Mouse (Mus musculus) heart, postnatal 0 days (tissue): ENCODE measurements at regions not wholly inside any gene's neighbourhood (a gene's known extent, or its start where the extent isn't known, plus 50 kb on each side); places are given as distances from the start of the nearest gene placed in this dataset.

ENCODE experiments used
- ATAC-seq: fragments of 200-750 bp; cut with Nextera tagmentation; 2 replicates; pipeline ENCODE4 v1.8.0; 2017; ENCODE audit warnings: low read depth, moderate number of reproducible peaks, moderate library complexity; ENCODE audit not compliant: insufficient read depth
- DNase-seq: peaks from one replicate; pipeline ENCODE4 v3.0.0-alpha.2; 2016; ENCODE audit warnings: low spot score
- H3K27ac ChIP-seq: fragments of 300-500 bp; sonication (generic); 2 replicates; pipeline ENCODE4 v1.5.1; 2014; ENCODE audit warnings: low read depth, mild to moderate bottlenecking
- H3K27me3 ChIP-seq: fragments of 300-500 bp; sonication (generic); 2 replicates; pipeline ENCODE4 v1.6.1; 2014; ENCODE audit warnings: low read length, mixed read lengths; ENCODE audit not compliant: control insufficient read depth, insufficient read depth
- H3K36me3 ChIP-seq: fragments of 300-500 bp; sonication (generic); replicated peaks from 2 replicates; pipeline ENCODE4 v1.6.1; 2014; ENCODE audit warnings: low read length, mixed read lengths; ENCODE audit not compliant: control insufficient read depth, insufficient read depth
- H3K4me1 ChIP-seq: fragments of 300-500 bp; sonication (generic); 2 replicates; pipeline ENCODE4 v1.6.1; 2014; ENCODE audit warnings: antibody characterized with exemption; ENCODE audit not compliant: control insufficient read depth, insufficient read depth
- H3K4me2 ChIP-seq: fragments of 300-500 bp; sonication (generic); 2 replicates; pipeline ENCODE4 v1.6.1; 2014; ENCODE audit warnings: low read depth, mild to moderate bottlenecking, low read length, moderate library complexity
- H3K4me3 ChIP-seq: fragments of 300-500 bp; sonication (generic); 2 replicates; pipeline ENCODE4 v1.5.1; 2014; ENCODE audit warnings: low read depth, low read length
- H3K9ac ChIP-seq: fragments of 300-500 bp; sonication (generic); replicated peaks from 2 replicates; pipeline ENCODE4 v1.6.1; 2014; ENCODE audit warnings: low read depth, low read length, mixed read lengths
- H3K9me3 ChIP-seq: fragments of 300-500 bp; sonication (generic); replicated peaks from 2 replicates; pipeline ENCODE4 v1.6.1; 2016; ENCODE audit warnings: low read length; ENCODE audit not compliant: control insufficient read depth
- CTCF ChIP-seq: IDR thresholded peaks from 2 replicates; pipeline ENCODE4 v1.5.1; 2016; ENCODE audit warnings: antibody characterized with exemption, control low read depth, low read depth
- EP300 ChIP-seq: IDR thresholded peaks from 2 replicates; pipeline ENCODE4 v1.6.1; 2016; ENCODE audit warnings: antibody characterized with exemption, low read depth
- WGBS: fragments of 180-500 bp; shearing (Covaris S2); extraction: QIAGEN DNeasy Blood & Tissue Kit; methylation state at CpG from one replicate; pipeline ENCODE4 v1.1.7; 2014; 5-methylcytosine and 5-hydroxymethylcytosine counted together

GRCm38 (mm10) chr1:168598191-168598667 is 166.2 kb upstream of the Pbx1 start:
- H3K27me3 ChIP-seq = no peaks in the 10 kb centered on the region
- peak overlapping the region; percentile 45 for H3K4me2 ChIP-seq
- 0 out of 2 replicates have a peak overlapping the region, but pooled peaks have one; percentile 2 for H3K4me3 ChIP-seq
- no peaks in the 10 kb centered on the region for H3K36me3 ChIP-seq
- TF ChIP-seq EP300 (no peak), CTCF (no peak)
- H3K27ac ChIP-seq = no peak overlapping the region
- no peak for DNase-seq
- ATAC-seq = no peak
- no peak overlapping the region for H3K9ac ChIP-seq
- WGBS = 33% methylated on average over 11 of the region's 11 CpGs
- no peaks in the 10 kb centered on the region for H3K9me3 ChIP-seq
- 0 out of 2 replicates have a peak, but pooled peaks cover 2% of the 10 kb centered on the region for H3K4me1 ChIP-seq

GRCm38 (mm10) chr1:168597495-168597894 is 165.4 kb upstream of the Pbx1 start:
- 0 out of 2 replicates have a peak, but pooled peaks cover 2% of the 10 kb centered on the region for H3K4me1 ChIP-seq
- no peaks in the 10 kb centered on the region for H3K36me3 ChIP-seq
- WGBS = 41% methylated on average over 5 of the region's 5 CpGs
- H3K27me3 ChIP-seq = no peaks in the 10 kb centered on the region
- no peak overlapping the region for H3K9ac ChIP-seq
- no peak for TF ChIP-seq EP300
- TF ChIP-seq CTCF = no peak
- H3K9me3 ChIP-seq = no peaks in the 10 kb centered on the region
- peak overlapping the region; percentile 45 for H3K4me2 ChIP-seq
- DNase-seq (no peak), ATAC-seq (no peak)
- H3K27ac ChIP-seq = no peak overlapping the region
- H3K4me3 ChIP-seq = no peak overlapping the region

GRCm38 (mm10) chr1:168584137-168584536 is 152.1 kb upstream of the Pbx1 start:
- ATAC-seq (no peak), DNase-seq (no peak)
- Histone ChIP-seq H3K36me3 (no peaks in the 10 kb centered on the region), H3K4me2 (no peak overlapping the region), H3K9ac (no peak overlapping the region), H3K9me3 (no peaks in the 10 kb centered on the region), H3K4me3 (no peak overlapping the region), H3K4me1 (no peaks in the 10 kb centered on the region), H3K27ac (no peak overlapping the region), H3K27me3 (no peaks in the 10 kb centered on the region)
- WGBS = 78% methylated on average over 3 of the region's 3 CpGs
- TF ChIP-seq EP300 (no peak), CTCF (no peak)

GRCm38 (mm10) chr1:168582434-168582833 is 150.4 kb upstream of the Pbx1 start:
- Histone ChIP-seq H3K9me3 (no peaks in the 10 kb centered on the region), H3K27ac (no peak overlapping the region), H3K4me2 (no peak overlapping the region), H3K4me1 (no peaks in the 10 kb centered on the region), H3K4me3 (no peak overlapping the region), H3K36me3 (no peaks in the 10 kb centered on the region), H3K9ac (no peak overlapping the region), H3K27me3 (no peaks in the 10 kb centered on the region)
- DNase-seq = no peak
- 23% methylated on average over 5 of the region's 5 CpGs for WGBS
- TF ChIP-seq CTCF (no peak), EP300 (no peak)
- no peak for ATAC-seq

- no peaks in the 10 kb centered on the region for H3K4me1 ChIP-seq
- no peak overlapping the region for H3K4me3 ChIP-seq
- no peak overlapping the region for H3K4me2 ChIP-seq
- 76% methylated on average over 5 of the region's 5 CpGs for WGBS
- no peak overlapping the region for H3K27ac ChIP-seq
- ATAC-seq = no peak
- no peaks in the 10 kb centered on the region for H3K36me3 ChIP-seq
- H3K9me3 ChIP-seq = no peaks in the 10 kb centered on the region
- TF ChIP-seq EP300 (no peak), CTCF (no peak)
- H3K27me3 ChIP-seq = no peaks in the 10 kb centered on the region
- no peak overlapping the region for H3K9ac ChIP-seq
- no peak for DNase-seq
These were observed 138.0 kb upstream of the Pbx1 start for GRCm38 (mm10) chr1:168569930-168570515.

- WGBS = 83% methylated on average over 3 of the region's 3 CpGs
- Histone ChIP-seq H3K9me3 (no peaks in the 10 kb centered on the region), H3K9ac (no peak overlapping the region), H3K27ac (no peak overlapping the region), H3K4me3 (no peak overlapping the region), H3K4me2 (no peak overlapping the region), H3K27me3 (no peaks in the 10 kb centered on the region), H3K36me3 (no peaks in the 10 kb centered on the region), H3K4me1 (no peaks in the 10 kb centered on the region)
- no peak for TF ChIP-seq CTCF
- no peak for DNase-seq
- ATAC-seq = no peak
These were observed 120.3 kb upstream of the Pbx1 start for GRCm38 (mm10) chr1:168552394-168552793.
